Mouse (Mus musculus): ENCODE data around the gene Tnf.

The Tnf gene

GRCm38 (mm10) chr17:35162121-35162520 is 39.7 kb downstream of the Tnf start:
- peaks cover 69% of the 10 kb centered on the region for H3K36me3 ChIP-seq (ENCODE audit: insufficient read depth, low read length)
- no peaks in the 10 kb centered on the region for H3K9me3 ChIP-seq (ENCODE audit: low read length)
- peaks cover 78% of the 10 kb centered on the region for H3K4me1 ChIP-seq (replicated peaks; ENCODE audit: low read depth, low read length)
- TF ChIP-seq NANOG (IDR thresholded peaks at IDR 0.05; ENCODE audit: borderline replicate concordance, low read length) (no peak), CTCF (conservative IDR thresholded peaks at IDR 0.05; ENCODE audit: low read length) (no peak)
- H3K27me3 ChIP-seq (ENCODE audit: insufficient read depth, low read length) = no peaks in the 10 kb centered on the region
- peak overlapping the region; percentile 99 for H3K4me3 ChIP-seq (replicated peaks; ENCODE audit: low read length)

GRCm38 (mm10) chr17:35161421-35161820 is 40.4 kb downstream of the Tnf start:
- Histone ChIP-seq H3K27me3 (ENCODE audit: insufficient read depth, low read length) (no peaks in the 10 kb centered on the region), H3K36me3 (ENCODE audit: insufficient read depth, low read length) (peaks cover 76% of the 10 kb centered on the region), H3K9me3 (ENCODE audit: low read length) (no peaks in the 10 kb centered on the region), H3K4me1 (replicated peaks; ENCODE audit: low read depth, low read length) (peaks cover 83% of the 10 kb centered on the region), H3K4me3 (replicated peaks; ENCODE audit: low read length) (peak overlapping the region; percentile 99)
- TF ChIP-seq NANOG (IDR thresholded peaks at IDR 0.05; ENCODE audit: borderline replicate concordance, low read length) (no peak), CTCF (conservative IDR thresholded peaks at IDR 0.05; ENCODE audit: low read length) (no peak), POU5F1 (IDR thresholded peaks at IDR 0.05; ENCODE audit: borderline replicate concordance, low read length) (no peak)

- no peak overlapping the region for H3K4me3 ChIP-seq (replicated peaks; ENCODE audit: low read length)
- no peaks in the 10 kb centered on the region for H3K27me3 ChIP-seq (ENCODE audit: insufficient read depth, low read length)
- no peak for TF ChIP-seq NANOG (IDR thresholded peaks at IDR 0.05; ENCODE audit: borderline replicate concordance, low read length)
- no peak for TF ChIP-seq CTCF (conservative IDR thresholded peaks at IDR 0.05; ENCODE audit: low read length)
- TF ChIP-seq POU5F1 (IDR thresholded peaks at IDR 0.05; ENCODE audit: borderline replicate concordance, low read length) = no peak
- no peaks in the 10 kb centered on the region for H3K9me3 ChIP-seq (ENCODE audit: low read length)
- peaks cover 92% of the 10 kb centered on the region for H3K4me1 ChIP-seq (replicated peaks; ENCODE audit: low read depth, low read length)
- peaks cover 93% of the 10 kb centered on the region for H3K36me3 ChIP-seq (ENCODE audit: insufficient read depth, low read length)
Measured at GRCm38 (mm10) chr17:35159638-35160037, 42.2 kb downstream of the Tnf start.

GRCm38 (mm10) chr17:35158850-35159593 is 42.8 kb downstream of the Tnf start:
- Histone ChIP-seq H3K4me3 (replicated peaks; ENCODE audit: low read length) (no peak overlapping the region), H3K27me3 (ENCODE audit: insufficient read depth, low read length) (no peaks in the 10 kb centered on the region), H3K36me3 (ENCODE audit: insufficient read depth, low read length) (peaks cover 100% of the 10 kb centered on the region), H3K9me3 (ENCODE audit: low read length) (no peaks in the 10 kb centered on the region), H3K4me1 (replicated peaks; ENCODE audit: low read depth, low read length) (peaks cover 98% of the 10 kb centered on the region)
- TF ChIP-seq NANOG (IDR thresholded peaks at IDR 0.05; ENCODE audit: borderline replicate concordance, low read length) (no peak), CTCF (conservative IDR thresholded peaks at IDR 0.05; ENCODE audit: low read length) (no peak), POU5F1 (IDR thresholded peaks at IDR 0.05; ENCODE audit: borderline replicate concordance, low read length) (no peak)

GRCm38 (mm10) chr17:35157661-35158175 is 44.1 kb downstream of the Tnf start:
- Histone ChIP-seq H3K4me1 (replicated peaks; ENCODE audit: low read depth, low read length) (peaks cover 90% of the 10 kb centered on the region), H3K36me3 (ENCODE audit: insufficient read depth, low read length) (peaks cover 100% of the 10 kb centered on the region), H3K27me3 (ENCODE audit: insufficient read depth, low read length) (no peaks in the 10 kb centered on the region), H3K9me3 (ENCODE audit: low read length) (no peaks in the 10 kb centered on the region), H3K4me3 (replicated peaks; ENCODE audit: low read length) (no peak overlapping the region)
- no peak for TF ChIP-seq CTCF (conservative IDR thresholded peaks at IDR 0.05; ENCODE audit: low read length)
- no peak for TF ChIP-seq POU5F1 (IDR thresholded peaks at IDR 0.05; ENCODE audit: borderline replicate concordance, low read length)
- TF ChIP-seq NANOG (IDR thresholded peaks at IDR 0.05; ENCODE audit: borderline replicate concordance, low read length) = no peak

- peaks cover 100% of the 10 kb centered on the region for H3K36me3 ChIP-seq (ENCODE audit: insufficient read depth, low read length)
- peak overlapping the region; percentile 26; the same call in 1 of the 2 replicates for H3K4me3 ChIP-seq (replicated peaks; ENCODE audit: low read length)
- H3K9me3 ChIP-seq (ENCODE audit: low read length) = no peaks in the 10 kb centered on the region
- no peak for TF ChIP-seq NANOG (IDR thresholded peaks at IDR 0.05; ENCODE audit: borderline replicate concordance, low read length)
- no peaks in the 10 kb centered on the region for H3K27me3 ChIP-seq (ENCODE audit: insufficient read depth, low read length)
- H3K4me1 ChIP-seq (replicated peaks; ENCODE audit: low read depth, low read length) = peaks cover 89% of the 10 kb centered on the region
Measured at GRCm38 (mm10) chr17:35157254-35157653, 44.6 kb downstream of the Tnf start.

- Histone ChIP-seq H3K27me3 (ENCODE audit: insufficient read depth, low read length) (no peaks in the 10 kb centered on the region), H3K36me3 (ENCODE audit: insufficient read depth, low read length) (peaks cover 100% of the 10 kb centered on the region), H3K4me3 (replicated peaks; ENCODE audit: low read length) (peak overlapping the region; percentile 26; the same call in 1 of the 2 replicates), H3K4me1 (replicated peaks; ENCODE audit: low read depth, low read length) (peaks cover 82% of the 10 kb centered on the region), H3K9me3 (ENCODE audit: low read length) (no peaks in the 10 kb centered on the region)
- TF ChIP-seq NANOG (IDR thresholded peaks at IDR 0.05; ENCODE audit: borderline replicate concordance, low read length) = no peak
- no peak for TF ChIP-seq POU5F1 (IDR thresholded peaks at IDR 0.05; ENCODE audit: borderline replicate concordance, low read length)
- TF ChIP-seq CTCF (conservative IDR thresholded peaks at IDR 0.05; ENCODE audit: low read length) = no peak
Measured at GRCm38 (mm10) chr17:35156461-35157200, 45.2 kb downstream of the Tnf start.

- Histone ChIP-seq H3K4me1 (replicated peaks; ENCODE audit: low read depth, low read length) (peaks cover 74% of the 10 kb centered on the region), H3K4me3 (replicated peaks; ENCODE audit: low read length) (no peak overlapping the region; the same call in 1 of the 2 replicates), H3K27me3 (ENCODE audit: insufficient read depth, low read length) (no peaks in the 10 kb centered on the region), H3K36me3 (ENCODE audit: insufficient read depth, low read length) (peaks cover 99% of the 10 kb centered on the region), H3K9me3 (ENCODE audit: low read length) (no peaks in the 10 kb centered on the region)
- TF ChIP-seq NANOG (IDR thresholded peaks at IDR 0.05; ENCODE audit: borderline replicate concordance, low read length) = no peak
- no peak for TF ChIP-seq POU5F1 (IDR thresholded peaks at IDR 0.05; ENCODE audit: borderline replicate concordance, low read length)
- TF ChIP-seq CTCF (conservative IDR thresholded peaks at IDR 0.05; ENCODE audit: low read length) = no peak
Measured at GRCm38 (mm10) chr17:35155451-35155850, 46.4 kb downstream of the Tnf start.

All from E14TG2a.4 (cell line).